ENCODE assay signal across 14 mouse cellular contexts in the genomic region with DNA sequence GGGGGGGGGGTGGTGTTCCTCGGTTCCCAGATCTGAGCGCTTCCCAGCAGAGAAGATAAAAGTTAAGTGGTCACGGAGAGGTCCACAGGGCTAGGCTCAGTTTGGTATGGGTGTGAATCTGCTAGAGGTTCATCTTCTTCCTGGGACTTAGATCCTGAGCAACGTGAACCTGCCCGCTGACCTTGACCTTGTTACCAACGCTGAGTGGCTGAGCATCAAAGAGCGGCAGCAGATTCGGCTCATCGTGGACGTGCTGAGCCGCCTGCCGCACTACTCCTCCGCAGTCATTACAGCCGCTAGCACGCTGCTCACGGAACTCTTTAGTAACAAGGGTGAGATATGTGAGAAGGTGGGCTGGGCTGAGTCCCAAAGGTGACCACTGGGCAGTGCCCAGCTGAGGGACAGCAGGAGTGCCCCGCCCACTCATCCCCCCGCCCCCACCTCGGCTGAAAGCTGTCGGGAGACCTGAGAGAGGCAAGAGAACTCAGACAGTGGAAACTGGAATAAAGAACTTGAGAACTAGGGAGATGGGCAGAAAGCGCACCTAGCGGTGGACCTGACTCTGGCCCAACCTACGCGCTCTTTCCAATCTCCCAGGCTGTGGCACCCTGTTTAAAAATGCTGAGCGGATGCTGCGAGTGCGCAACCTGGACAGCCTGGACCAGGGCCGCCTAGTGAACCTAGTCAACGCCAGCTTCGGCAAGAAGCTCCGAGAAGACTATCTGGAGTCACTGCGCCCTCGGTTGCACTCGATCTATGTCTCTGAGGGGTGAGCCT. TPM values are rescaled to one million over a fixed set of nuclear protein-coding genes. Genes with fewer than 3 reads are reported as not detected.
DNase-seq lines count a peak whose midpoint lies in the region; ATAC-seq lines count a peak whose summit lies in the region.
"Had no signal": no experiment of that assay in that cellular context is flagged by ENCODE, and none has a peak within 500 bp of the region (broad histone marks: within the 10 kb centered on the region; RNA-seq: fewer than 3 reads in every experiment).

No protein-coding gene starts in this region.

- H3K4me3 ChIP-seq in heart, embryonic 12.5 days = peak overlapping the region; percentile 16
- no peak overlapping the region for H3K4me3 ChIP-seq in midbrain, embryonic 11.5 days (ENCODE audit: low read depth, low read length)
- H3K4me3 ChIP-seq in midbrain, embryonic 13.5 days (replicated peaks) = no peak overlapping the region
- H3K4me3 ChIP-seq in limb, embryonic 13.5 days = peak overlapping the region; percentile 26

- WGBS in heart, embryonic 12.5 days = 12% methylated on average over 34 of the region's 34 CpGs
- WGBS in midbrain, embryonic 11.5 days = 14% methylated on average over 34 of the region's 34 CpGs
- 14% methylated on average over 34 of the region's 34 CpGs for WGBS in midbrain, embryonic 13.5 days
- WGBS in limb, embryonic 13.5 days = 13% methylated on average over 34 of the region's 34 CpGs

- H3K36me3 ChIP-seq in heart, embryonic 12.5 days = peaks cover 2% of the 10 kb centered on the region; the same call in 1 of the 2 replicates
- H3K36me3 ChIP-seq in midbrain, embryonic 11.5 days (ENCODE audit: control insufficient read depth, insufficient read depth, low read length) = no peaks in the 10 kb centered on the region
- peaks cover 2% of the 10 kb centered on the region for H3K36me3 ChIP-seq in midbrain, embryonic 13.5 days
- peaks cover 6% of the 10 kb centered on the region for H3K36me3 ChIP-seq in limb, embryonic 13.5 days

- intact Hi-C loops in heart, postnatal 25 days (cut with DNase I) = no loop called here

- peaks cover 33% of the 10 kb centered on the region for H3K4me1 ChIP-seq in heart, embryonic 12.5 days (replicated peaks)
- 0 out of 2 replicates have a peak, but pooled peaks cover 9% of the 10 kb centered on the region for H3K4me1 ChIP-seq in midbrain, embryonic 11.5 days (ENCODE audit: control insufficient read depth, insufficient read depth, low read length)
- H3K4me1 ChIP-seq in midbrain, embryonic 13.5 days (replicated peaks) = peaks cover 15% of the 10 kb centered on the region
- peaks cover 26% of the 10 kb centered on the region for H3K4me1 ChIP-seq in limb, embryonic 13.5 days

- H3K9me3 ChIP-seq in heart, embryonic 12.5 days (replicated peaks) = no peaks in the 10 kb centered on the region
- H3K9me3 ChIP-seq in midbrain, embryonic 11.5 days (ENCODE audit: control insufficient read depth, low read length) = no peaks in the 10 kb centered on the region
- H3K9me3 ChIP-seq in midbrain, embryonic 13.5 days = no peaks in the 10 kb centered on the region
- no peaks in the 10 kb centered on the region for H3K9me3 ChIP-seq in limb, embryonic 13.5 days

- peak overlapping the region; percentile 19; the same call in 1 of the 2 replicates for H3K9ac ChIP-seq in heart, embryonic 12.5 days
- no peak overlapping the region for H3K9ac ChIP-seq in midbrain, embryonic 11.5 days (ENCODE audit: low read length)
- no peak overlapping the region for H3K9ac ChIP-seq in midbrain, embryonic 13.5 days (replicated peaks)
- H3K9ac ChIP-seq in limb, embryonic 13.5 days = 0 out of 2 replicates have a peak overlapping the region, but pooled peaks have one; percentile 48

- peaks cover 68% of the 10 kb centered on the region for H3K27me3 ChIP-seq in heart, embryonic 12.5 days (replicated peaks)
- H3K27me3 ChIP-seq in midbrain, embryonic 11.5 days (ENCODE audit: control insufficient read depth, insufficient read depth, low read length) = peaks cover 51% of the 10 kb centered on the region
- H3K27me3 ChIP-seq in midbrain, embryonic 13.5 days = peaks cover 75% of the 10 kb centered on the region
- H3K27me3 ChIP-seq in limb, embryonic 13.5 days = peaks cover 77% of the 10 kb centered on the region

- H3K27ac ChIP-seq in heart, embryonic 12.5 days (ENCODE audit: poor library complexity, severe bottlenecking) = no peak overlapping the region
- no peak overlapping the region for H3K27ac ChIP-seq in midbrain, embryonic 11.5 days (ENCODE audit: low read depth, low read length)
- no peak overlapping the region for H3K27ac ChIP-seq in midbrain, embryonic 13.5 days
- H3K27ac ChIP-seq in limb, embryonic 13.5 days = no peak overlapping the region

- ATAC-seq in heart, embryonic 12.5 days (ENCODE audit: insufficient number of reproducible peaks, low FRiP score) = peak; percentile 31; the same call in 1 of the 2 replicates
- no peak for ATAC-seq in midbrain, embryonic 11.5 days (ENCODE audit: low FRiP score)
- ATAC-seq in midbrain, embryonic 13.5 days = no peak
- no peak for ATAC-seq in limb, embryonic 13.5 days (ENCODE audit: low FRiP score, low read depth)
- no peak for ATAC-seq in activated CD4-positive, CD25-positive, alpha-beta regulatory T cell, adult 4 months

- no peak for DNase-seq in heart, postnatal 25 days (ENCODE audit: low spot score)
- DNase-seq in midbrain, embryonic 11.5 days (ENCODE audit: low spot score, missing footprints) = peak; percentile 87
- peak; percentile 52 for DNase-seq in testis, postnatal 10 days (ENCODE audit: low spot score)
- no peak for DNase-seq in layer of hippocampus, adult 18-20 months (ENCODE audit: low spot score in 2 of 2)
- DNase-seq: adrenal gland, postnatal 36 days; heart, postnatal 14 days; right cerebral cortex, adult 18-20 months had no signal

- peak overlapping the region; percentile 75 for H3K4me2 ChIP-seq in heart, embryonic 12.5 days
- no peak overlapping the region for H3K4me2 ChIP-seq in midbrain, embryonic 11.5 days
- no peak overlapping the region for H3K4me2 ChIP-seq in midbrain, embryonic 13.5 days (replicated peaks)
- H3K4me2 ChIP-seq in limb, embryonic 13.5 days (replicated peaks) = peak overlapping the region; percentile 47

RNA-seq across cellular contexts. Expression of gene Nags, which starts 2.1 kb away (rescaled TPM):
- 0.11 TPM in 1 of 2 replicates, not detected in the other for polyA plus RNA-seq in heart, embryonic 12.5 days (2016; fragmentation: Nextera tagmentation; extraction: Ambion mirVana)
- not detected for total RNA-seq in heart, postnatal 25 days (2021)
- not detected in 2 replicates for polyA plus RNA-seq in midbrain, embryonic 11.5 days (2014; fragmentation: Nextera tagmentation; extraction: Ambion mirVana)
- polyA plus RNA-seq in midbrain, embryonic 13.5 days (2015; fragmentation: Nextera tagmentation; extraction: Ambion mirVana) = 0.09 TPM in 1 of 2 replicates, not detected in the other
- polyA plus RNA-seq in limb, embryonic 13.5 days (2015; fragmentation: Nextera tagmentation; extraction: Ambion mirVana) = 0.14 TPM in 1 of 2 replicates, not detected in the other
- polyA plus RNA-seq in activated CD4-positive, CD25-positive, alpha-beta regulatory T cell, adult 4 months (2017; shearing (Covaris generic)) = not detected
- total RNA-seq in layer of hippocampus, adult 18-20 months (2021) = not detected
- total RNA-seq: CH12.LX; heart, postnatal 14 days; layer of hippocampus, postnatal 25 days had no signal

RNA-seq across cellular contexts. Expression of gene Tmem101, which starts 8.8 kb away (rescaled TPM):
- 36.8 and 37.6 TPM in 2 replicates for polyA plus RNA-seq in heart, embryonic 12.5 days (2016; fragmentation: Nextera tagmentation; extraction: Ambion mirVana)
- total RNA-seq in heart, postnatal 25 days (2021) = 10 to 100 TPM; 14.3 to 17.5 TPM
- 33.5 and 35.9 TPM in 2 replicates for polyA plus RNA-seq in midbrain, embryonic 11.5 days (2014; fragmentation: Nextera tagmentation; extraction: Ambion mirVana)
- 40.5 and 42.5 TPM in 2 replicates for polyA plus RNA-seq in midbrain, embryonic 13.5 days (2015; fragmentation: Nextera tagmentation; extraction: Ambion mirVana)
- 44.7 and 46.1 TPM in 2 replicates for polyA plus RNA-seq in limb, embryonic 13.5 days (2015; fragmentation: Nextera tagmentation; extraction: Ambion mirVana)
- polyA plus RNA-seq in activated CD4-positive, CD25-positive, alpha-beta regulatory T cell, adult 4 months (2017; shearing (Covaris generic)) = 10 to 100 TPM; 13.5 to 15.4 TPM
- 10 to 100 TPM; 25.0 to 27.2 TPM for total RNA-seq in layer of hippocampus, adult 18-20 months (2021)

RNA-seq across cellular contexts. Expression of gene Lsm12, which starts 37.7 kb away (rescaled TPM):
- polyA plus RNA-seq in heart, embryonic 12.5 days (2016; fragmentation: Nextera tagmentation; extraction: Ambion mirVana) = 90.9 and 94.3 TPM in 2 replicates
- total RNA-seq in heart, postnatal 25 days (2021) = 10 to 100 TPM; 46.6 to 51.5 TPM
- polyA plus RNA-seq in midbrain, embryonic 11.5 days (2014; fragmentation: Nextera tagmentation; extraction: Ambion mirVana) = 73.5 and 74.8 TPM in 2 replicates
- 141 and 156 TPM in 2 replicates for polyA plus RNA-seq in midbrain, embryonic 13.5 days (2015; fragmentation: Nextera tagmentation; extraction: Ambion mirVana)
- polyA plus RNA-seq in limb, embryonic 13.5 days (2015; fragmentation: Nextera tagmentation; extraction: Ambion mirVana) = 134 and 145 TPM in 2 replicates
- polyA plus RNA-seq in activated CD4-positive, CD25-positive, alpha-beta regulatory T cell, adult 4 months (2017; shearing (Covaris generic)) = 10 to 100 TPM; 44.8 to 78.5 TPM
- 10 to 100 TPM; 59.3 to 59.4 TPM for total RNA-seq in layer of hippocampus, adult 18-20 months (2021)

RNA-seq across cellular contexts. Expression of gene Pyy, which starts 39.8 kb away (rescaled TPM):
- not detected in 2 replicates for polyA plus RNA-seq in heart, embryonic 12.5 days (2016; fragmentation: Nextera tagmentation; extraction: Ambion mirVana)
- not detected for total RNA-seq in heart, postnatal 25 days (2021)
- 0.44 TPM in 1 of 2 replicates, not detected in the other for polyA plus RNA-seq in midbrain, embryonic 11.5 days (2014; fragmentation: Nextera tagmentation; extraction: Ambion mirVana)
- not detected in 2 replicates for polyA plus RNA-seq in midbrain, embryonic 13.5 days (2015; fragmentation: Nextera tagmentation; extraction: Ambion mirVana)
- polyA plus RNA-seq in limb, embryonic 13.5 days (2015; fragmentation: Nextera tagmentation; extraction: Ambion mirVana) = not detected in 2 replicates
- polyA plus RNA-seq in activated CD4-positive, CD25-positive, alpha-beta regulatory T cell, adult 4 months (2017; shearing (Covaris generic)) = not detected
- not detected for total RNA-seq in layer of hippocampus, adult 18-20 months (2021)
- total RNA-seq: adrenal gland, postnatal 36 days; CH12.LX; heart, postnatal 14 days; layer of hippocampus, postnatal 25 days had no signal
- polyA plus RNA-seq: urinary bladder, adult 2 months had no signal

RNA-seq across cellular contexts. Expression of gene G6pc3, which starts 42.0 kb away (rescaled TPM):
- 27.1 and 28.0 TPM in 2 replicates for polyA plus RNA-seq in heart, embryonic 12.5 days (2016; fragmentation: Nextera tagmentation; extraction: Ambion mirVana)
- 10 to 100 TPM; 40.3 to 41.8 TPM for total RNA-seq in heart, postnatal 25 days (2021)
- 27.8 and 31.5 TPM in 2 replicates for polyA plus RNA-seq in midbrain, embryonic 11.5 days (2014; fragmentation: Nextera tagmentation; extraction: Ambion mirVana)
- polyA plus RNA-seq in midbrain, embryonic 13.5 days (2015; fragmentation: Nextera tagmentation; extraction: Ambion mirVana) = 31.4 and 32.9 TPM in 2 replicates
- polyA plus RNA-seq in limb, embryonic 13.5 days (2015; fragmentation: Nextera tagmentation; extraction: Ambion mirVana) = 35.6 and 36.1 TPM in 2 replicates
- 10 to 100 TPM; 24.6 to 36.3 TPM for polyA plus RNA-seq in activated CD4-positive, CD25-positive, alpha-beta regulatory T cell, adult 4 months (2017; shearing (Covaris generic))
- total RNA-seq in layer of hippocampus, adult 18-20 months (2021) = 10 to 100 TPM; 61.0 to 65.1 TPM

Comparison
In these comparisons a context has a peak if more than half of its experiments do, and no peak if none do; other contexts are left out.
1. H3K4me2 ChIP-seq: peak in heart, embryonic 12.5 days (single experiment) and limb, embryonic 13.5 days (single experiment); none in midbrain, embryonic 11.5 days (single experiment) and midbrain, embryonic 13.5 days (single experiment).
2. H3K4me3 ChIP-seq: peak in heart, embryonic 12.5 days (single experiment) and limb, embryonic 13.5 days (single experiment); none in midbrain, embryonic 11.5 days (single experiment) and midbrain, embryonic 13.5 days (single experiment).
3. H3K9ac ChIP-seq: peak in heart, embryonic 12.5 days (single experiment) and limb, embryonic 13.5 days (single experiment); none in midbrain, embryonic 11.5 days (single experiment) and midbrain, embryonic 13.5 days (single experiment).
4. DNase-seq: peak in midbrain, embryonic 11.5 days (single experiment) and testis, postnatal 10 days (single experiment); none in heart, postnatal 25 days (single experiment) and layer of hippocampus, adult 18-20 months (0 of 2).